Mouse (Mus musculus) forebrain, embryonic 15.5 days (tissue): ENCODE results near the gene Btbd9. TPM values are rescaled to one million over a fixed set of nuclear protein-coding genes. Genes with fewer than 3 reads are reported as not detected.

ENCODE experiments used
- ATAC-seq: fragments of 200-750 bp; cut with Nextera tagmentation; replicated peaks from 2 replicates; pipeline ENCODE4 v1.8.0; 2017; ENCODE audit warnings: mild to moderate bottlenecking, moderate TSS enrichment, moderate library complexity
- H3K27ac ChIP-seq: fragments of 300-500 bp; sonication (generic); replicated peaks from 2 replicates; pipeline ENCODE4 v1.5.1; 2015; ENCODE audit warnings: mild to moderate bottlenecking, inconsistent platforms
- H3K27me3 ChIP-seq: fragments of 300-500 bp; sonication (generic); 2 replicates; pipeline ENCODE4 v1.6.1; 2015; ENCODE audit warnings: inconsistent platforms
- H3K36me3 ChIP-seq: fragments of 300-500 bp; sonication (generic); 2 replicates; pipeline ENCODE4 v1.6.1; 2015; ENCODE audit warnings: mild to moderate bottlenecking, inconsistent platforms
- H3K4me1 ChIP-seq: fragments of 300-500 bp; sonication (generic); 2 replicates; pipeline ENCODE4 v1.6.1; 2015; ENCODE audit warnings: inconsistent platforms
- H3K4me2 ChIP-seq: fragments of 300-500 bp; sonication (generic); replicated peaks from 2 replicates; pipeline ENCODE4 v1.6.1; 2015; ENCODE audit warnings: mild to moderate bottlenecking, inconsistent platforms
- H3K4me3 ChIP-seq: fragments of 300-500 bp; sonication (generic); 2 replicates; pipeline ENCODE4 v1.5.1; 2015; ENCODE audit warnings: mild to moderate bottlenecking, inconsistent platforms
- H3K9ac ChIP-seq: fragments of 300-500 bp; sonication (generic); replicated peaks from 2 replicates; pipeline ENCODE4 v1.6.1; 2015; ENCODE audit warnings: mild to moderate bottlenecking, inconsistent platforms
- H3K9me3 ChIP-seq: fragments of 300-500 bp; sonication (generic); 2 replicates; pipeline ENCODE4 v1.6.1; 2016; ENCODE audit warnings: inconsistent platforms
- WGBS: fragments of 180-500 bp; shearing (Covaris S2); methylation state at CpG from one replicate; pipeline ENCODE4 v1.1.7; 2015; ENCODE audit warnings: mixed read lengths; 5-methylcytosine and 5-hydroxymethylcytosine counted together
- polyA plus RNA-seq: library from polyadenylated mRNA; unstranded; fragments of >200 nt; fragmentation: Nextera tagmentation; extraction: Ambion mirVana; gene quantifications from 2 replicates; pipeline ENCODE4 v1.2.1, GENCODE M21; 2015

Btbd9 gene
- polyA plus RNA-seq, 1 experiment from 2014 or later = 146 TPM

GRCm38 (mm10) chr17:30213371-30213770, 362.9 kb downstream of the Btbd9 start:
- no peaks in the 10 kb centered on the region for H3K27me3 ChIP-seq
- no peak overlapping the region for H3K4me2 ChIP-seq
- H3K4me3 ChIP-seq = no peak overlapping the region
- H3K9ac ChIP-seq = no peak overlapping the region
- no peak overlapping the region for H3K27ac ChIP-seq
- H3K9me3 ChIP-seq = no peaks in the 10 kb centered on the region
- H3K36me3 ChIP-seq = peaks cover 14% of the 10 kb centered on the region
- 95% methylated on average over 5 of the region's 5 CpGs for WGBS
- peaks cover 13% of the 10 kb centered on the region; the same call in 1 of the 2 replicates for H3K4me1 ChIP-seq
- no peak for ATAC-seq

GRCm38 (mm10) chr17:30212647-30213046, 363.6 kb downstream of the Btbd9 start:
- H3K4me2 ChIP-seq = no peak overlapping the region
- H3K9ac ChIP-seq = no peak overlapping the region
- H3K9me3 ChIP-seq = no peaks in the 10 kb centered on the region
- H3K27me3 ChIP-seq = no peaks in the 10 kb centered on the region
- H3K4me3 ChIP-seq = no peak overlapping the region
- H3K4me1 ChIP-seq = peaks cover 13% of the 10 kb centered on the region; the same call in 1 of the 2 replicates
- WGBS = 70% methylated on average over 12 of the region's 12 CpGs
- peaks cover 15% of the 10 kb centered on the region for H3K36me3 ChIP-seq
- ATAC-seq = no peak
- H3K27ac ChIP-seq = 0 out of 2 replicates have a peak overlapping the region, but pooled peaks have one; percentile 25

- Histone ChIP-seq H3K27me3 (no peaks in the 10 kb centered on the region), H3K9me3 (no peaks in the 10 kb centered on the region), H3K9ac (no peak overlapping the region), H3K4me1 (peaks cover 12% of the 10 kb centered on the region; the same call in 1 of the 2 replicates), H3K4me3 (no peak overlapping the region), H3K27ac (no peak overlapping the region), H3K36me3 (peaks cover 15% of the 10 kb centered on the region), H3K4me2 (no peak overlapping the region)
- 94% methylated on average over 6 of the region's 6 CpGs for WGBS
- no peak for ATAC-seq
Observed at GRCm38 (mm10) chr17:30210936-30211335, 365.4 kb downstream of the Btbd9 start.

GRCm38 (mm10) chr17:30210262-30210661, 366.0 kb downstream of the Btbd9 start:
- H3K4me3 ChIP-seq = no peak overlapping the region
- no peak overlapping the region for H3K27ac ChIP-seq
- peaks cover 14% of the 10 kb centered on the region; the same call in 1 of the 2 replicates for H3K4me1 ChIP-seq
- H3K27me3 ChIP-seq = no peaks in the 10 kb centered on the region
- no peak overlapping the region for H3K4me2 ChIP-seq
- 95% methylated on average over 8 of the region's 8 CpGs for WGBS
- no peaks in the 10 kb centered on the region for H3K9me3 ChIP-seq
- ATAC-seq = no peak
- peaks cover 15% of the 10 kb centered on the region for H3K36me3 ChIP-seq
- H3K9ac ChIP-seq = no peak overlapping the region

- Histone ChIP-seq H3K4me1 (peaks cover 44% of the 10 kb centered on the region), H3K4me2 (no peak overlapping the region), H3K4me3 (no peak overlapping the region), H3K27ac (no peak overlapping the region), H3K9me3 (no peaks in the 10 kb centered on the region), H3K27me3 (no peaks in the 10 kb centered on the region), H3K36me3 (peaks cover 10% of the 10 kb centered on the region), H3K9ac (no peak overlapping the region)
- no peak for ATAC-seq
- 88% methylated on average over 17 of the region's 17 CpGs for WGBS
Observed at GRCm38 (mm10) chr17:30205062-30205825, 371.0 kb downstream of the Btbd9 start.

GRCm38 (mm10) chr17:30200283-30200682, 376.0 kb downstream of the Btbd9 start:
- Histone ChIP-seq H3K4me3 (no peak overlapping the region), H3K36me3 (no peaks in the 10 kb centered on the region), H3K9me3 (no peaks in the 10 kb centered on the region), H3K4me1 (peaks cover 84% of the 10 kb centered on the region), H3K27me3 (no peaks in the 10 kb centered on the region), H3K4me2 (no peak overlapping the region), H3K27ac (no peak overlapping the region), H3K9ac (no peak overlapping the region)
- 71% methylated on average over 4 of the region's 4 CpGs for WGBS
- 0 out of 2 replicates have a peak, but pooled peaks have one; percentile 23 for ATAC-seq

GRCm38 (mm10) chr17:30199374-30200247, 376.7 kb downstream of the Btbd9 start:
- Histone ChIP-seq H3K27me3 (no peaks in the 10 kb centered on the region), H3K36me3 (no peaks in the 10 kb centered on the region), H3K4me1 (peaks cover 88% of the 10 kb centered on the region), H3K9me3 (no peaks in the 10 kb centered on the region), H3K4me3 (no peak overlapping the region), H3K27ac (no peak overlapping the region), H3K4me2 (no peak overlapping the region), H3K9ac (no peak overlapping the region)
- 69% methylated on average over 13 of the region's 13 CpGs for WGBS
- ATAC-seq = no peak

- no peak overlapping the region for H3K27ac ChIP-seq
- 80% methylated on average over 10 of the region's 10 CpGs for WGBS
Observed at GRCm38 (mm10) chr17:30198422-30198821, 377.9 kb downstream of the Btbd9 start.

GRCm38 (mm10) chr17:30197280-30198030, 378.8 kb downstream of the Btbd9 start:
- no peaks in the 10 kb centered on the region for H3K9me3 ChIP-seq
- no peak for ATAC-seq
- H3K4me3 ChIP-seq = no peak overlapping the region
- WGBS = 71% methylated on average over 12 of the region's 12 CpGs
- H3K27ac ChIP-seq = peak overlapping the region; percentile 8; the same call in 1 of the 2 replicates
- no peak overlapping the region for H3K4me2 ChIP-seq
- no peaks in the 10 kb centered on the region for H3K27me3 ChIP-seq
- H3K36me3 ChIP-seq = no peaks in the 10 kb centered on the region
- peaks cover 80% of the 10 kb centered on the region for H3K4me1 ChIP-seq
- H3K9ac ChIP-seq = no peak overlapping the region

More at GRCm38 (mm10) chr17:30198422-30198821, 377.9 kb downstream of the Btbd9 start:
- Histone ChIP-seq H3K4me1 (peaks cover 87% of the 10 kb centered on the region), H3K9ac (no peak overlapping the region), H3K27me3 (no peaks in the 10 kb centered on the region), H3K4me2 (no peak overlapping the region), H3K36me3 (no peaks in the 10 kb centered on the region), H3K9me3 (no peaks in the 10 kb centered on the region), H3K4me3 (no peak overlapping the region)
- no peak for ATAC-seq

GRCm38 (mm10) chr17:30196401-30197279, 379.6 kb downstream of the Btbd9 start:
- ATAC-seq = no peak

More at GRCm38 (mm10) chr17:30196401-30197279, 379.6 kb downstream of the Btbd9 start:
- H3K27ac ChIP-seq = peak overlapping the region; percentile 32
- H3K36me3 ChIP-seq = no peaks in the 10 kb centered on the region
- H3K9ac ChIP-seq = no peak overlapping the region
- no peaks in the 10 kb centered on the region for H3K9me3 ChIP-seq
- WGBS = 54% methylated on average over 17 of the region's 17 CpGs
- no peak overlapping the region for H3K4me3 ChIP-seq
- H3K4me2 ChIP-seq = no peak overlapping the region
- H3K4me1 ChIP-seq = peaks cover 86% of the 10 kb centered on the region
- H3K27me3 ChIP-seq = no peaks in the 10 kb centered on the region
